Mouse (Mus musculus) CH12.LX (cell line): ENCODE data around the gene Taf4. TPM values are rescaled to one million over a fixed set of nuclear protein-coding genes. Genes with fewer than 3 reads are reported as not detected.

Experiments used
- DNase-seq: peaks from one replicate; pipeline ENCODE4 v3.0.0-alpha.2; 2013; ENCODE audit errors: extremely low read depth
- H3K27ac ChIP-seq: 2 replicates; pipeline ENCODE4 v1.5.1; 2012; ENCODE audit warnings: low read depth, mild to moderate bottlenecking, control low read depth, moderate library complexity; ENCODE audit not compliant: insufficient read depth
- H3K27me3 ChIP-seq: replicated peaks from 2 replicates; pipeline ENCODE3; 2012; ENCODE audit warnings: inconsistent platforms
- H3K36me3 ChIP-seq, 2 experiments: replicated peaks in 1 of 2; 2 replicates each; pipeline versions ENCODE3 to v1.6.1; 2012; ENCODE audit warnings: inconsistent platforms in 1 of 2, low read length in 1 of 2, mild to moderate bottlenecking in 1 of 2, mixed read lengths in 1 of 2, moderate library complexity in 1 of 2; ENCODE audit not compliant: control insufficient read depth in 1 of 2, insufficient read depth in 1 of 2
- H3K4me1 ChIP-seq, 2 experiments: 2 replicates each; pipeline ENCODE4 v1.6.1; 2012; ENCODE audit warnings: inconsistent platforms in 1 of 2, moderate library complexity in 1 of 2; ENCODE audit not compliant: insufficient read depth in 2 of 2, control insufficient read depth in 1 of 2
- H3K4me2 ChIP-seq: 2 replicates; pipeline ENCODE4 v1.6.1; 2012; ENCODE audit warnings: low read depth, mild to moderate bottlenecking, control low read depth; ENCODE audit not compliant: poor library complexity, insufficient read depth, severe bottlenecking
- H3K4me3 ChIP-seq, 3 experiments: fragments of 150-350 bp in 1 of 3; sonication (generic) in 1 of 3; replicated peaks in 1 of 3; 2 replicates each; pipeline versions ENCODE3 to v1.5.1; 2011 to 2012; ENCODE audit warnings: low read depth in 2 of 3, low read length in 2 of 3, mild to moderate bottlenecking in 2 of 3, moderate library complexity in 2 of 3, control low read depth in 1 of 3, improper control_type of control experiment in 1 of 3, inconsistent platforms in 1 of 3, mixed read lengths in 1 of 3; ENCODE audit not compliant: poor library complexity in 1 of 3
- H3K79me2 ChIP-seq: replicated peaks from 2 replicates; pipeline ENCODE4 v1.6.1; 2012; ENCODE audit warnings: mild to moderate bottlenecking, moderate library complexity; ENCODE audit not compliant: control insufficient read depth, poor library complexity, insufficient read depth, severe bottlenecking; ENCODE audit errors: extremely low read depth
- H3K9ac ChIP-seq: 2 replicates; pipeline ENCODE4 v1.6.1; 2012; ENCODE audit warnings: low read depth, mild to moderate bottlenecking, control low read depth, moderate library complexity; ENCODE audit not compliant: insufficient read depth
- H3K9me3 ChIP-seq: replicated peaks from 2 replicates; pipeline ENCODE3; 2012; ENCODE audit warnings: low read length, inconsistent platforms, mixed read lengths
- CTCF ChIP-seq, 2 experiments: IDR thresholded peaks in 1 of 2; conservative IDR thresholded peaks in 1 of 2; 2 replicates each; pipeline ENCODE4 v1.5.1; 2011 to 2012; ENCODE audit warnings: low read depth in 2 of 2, low read length in 2 of 2, improper control_type of control experiment in 1 of 2, inconsistent platforms in 1 of 2, mild to moderate bottlenecking in 1 of 2, moderate library complexity in 1 of 2
- E2F4 ChIP-seq: IDR thresholded peaks from 2 replicates; pipeline ENCODE4 v1.6.1; 2011; ENCODE audit warnings: low read depth, low read length, improper control_type of control experiment; ENCODE audit not compliant: insufficient replicate concordance
- ELF1 ChIP-seq: IDR thresholded peaks from 2 replicates; pipeline ENCODE4 v1.6.1; 2014; ENCODE audit warnings: low read depth, mild to moderate bottlenecking, inconsistent platforms, low read length, improper control_type of control experiment
- EP300 ChIP-seq: IDR thresholded peaks from 2 replicates; pipeline ENCODE4 v1.6.1; 2011; ENCODE audit warnings: low read length, improper control_type of control experiment
- GABPA ChIP-seq: IDR thresholded peaks from 2 replicates; pipeline ENCODE4 v1.6.1; 2012; ENCODE audit warnings: low read depth, low read length, improper control_type of control experiment, inconsistent platforms; ENCODE audit not compliant: insufficient replicate concordance
- HCFC1 ChIP-seq: IDR thresholded peaks from 2 replicates; pipeline ENCODE4 v1.6.1; 2012; ENCODE audit warnings: low read depth, mild to moderate bottlenecking, inconsistent platforms, low read length, improper control_type of control experiment
- JUN ChIP-seq: IDR thresholded peaks from 2 replicates; pipeline ENCODE4 v1.6.1; 2011; ENCODE audit warnings: low read depth, mild to moderate bottlenecking, low read length, improper control_type of control experiment, moderate library complexity; ENCODE audit not compliant: insufficient read depth
- MXI1 ChIP-seq: IDR thresholded peaks from 2 replicates; pipeline ENCODE4 v1.6.1; 2011; ENCODE audit warnings: mild to moderate bottlenecking, low read depth, low read length, improper control_type of control experiment
- MYC ChIP-seq: IDR thresholded peaks from 2 replicates; pipeline ENCODE4 v1.6.1; 2011; ENCODE audit warnings: low read depth, mild to moderate bottlenecking, improper control_type of control experiment, low read length
- NELFE ChIP-seq: IDR thresholded peaks from 2 replicates; pipeline ENCODE4 v1.6.1; 2011; ENCODE audit warnings: low read depth, low read length, improper control_type of control experiment
- NRF1 ChIP-seq: IDR thresholded peaks from 2 replicates; pipeline ENCODE4 v1.6.1; 2014; ENCODE audit warnings: low read depth, mild to moderate bottlenecking, inconsistent platforms, low read length, improper control_type of control experiment, moderate library complexity
- SIN3A ChIP-seq: IDR thresholded peaks from 2 replicates; pipeline ENCODE4 v1.6.1; 2012; ENCODE audit warnings: low read length, improper control_type of control experiment, inconsistent platforms
- SMC3 ChIP-seq: IDR thresholded peaks from 2 replicates; pipeline ENCODE4 v1.6.1; 2011; ENCODE audit warnings: low read depth, low read length, improper control_type of control experiment
- TBP ChIP-seq: conservative IDR thresholded peaks from 2 replicates; pipeline ENCODE4 v1.6.1; 2011; ENCODE audit warnings: low read depth, low read length, improper control_type of control experiment
- TCF12 ChIP-seq: IDR thresholded peaks from 2 replicates; pipeline ENCODE4 v1.6.1; 2014; ENCODE audit warnings: low read depth, mild to moderate bottlenecking, inconsistent platforms, low read length, improper control_type of control experiment
- ZMIZ1 ChIP-seq: IDR thresholded peaks from 2 replicates; pipeline ENCODE4 v1.6.1; 2012; ENCODE audit warnings: low read depth, mild to moderate bottlenecking, inconsistent platforms, low read length, improper control_type of control experiment
- dilution Hi-C: fragments of 300-500 bp; cut with MboI; formaldehyde crosslinking; loops from 2 replicates; pipeline ENCODE4 v1.14.3; 2020; ENCODE audit warnings: low sequenced_read_pairs; ENCODE audit not compliant: extremely low pct_unique_long_range_greater_than_20kb, extremely low pct_ligation_motif_present
- in situ Hi-C: fragments of 300-500 bp; cut with MboI; formaldehyde crosslinking; loops from 3 replicates; pipeline ENCODE4 v1.14.3; 2019; ENCODE audit warnings: low sequenced_read_pairs, low pct_ligation_motif_present, low pct_unique_long_range_greater_than_20kb, mixed read lengths
- polyA plus RNA-seq: library from polyadenylated mRNA; unstranded; fragments of >175 nt; gene quantifications from 2 replicates; pipeline ENCODE4 v1.2.1, GENCODE M21; 2012; ENCODE audit warnings: low read depth; ENCODE audit not compliant: insufficient read length
- total RNA-seq, 2 experiments: library from RNA; depleted of rRNA; stranded (reverse); fragments of 300-350 nt in 1 of 2; fragments of >200 nt in 1 of 2; gene quantifications; 2 replicates each; pipeline ENCODE4 v1.2.3; 2012 to 2014

Gene Taf4
- total and polyA plus RNA-seq, 3 experiments: 3.0 to 14.5 (median 5.5) TPM

- H3K36me3 ChIP-seq: peaks cover 0 to 9% of the 10 kb centered on the region in 2 experiments
- DNase-seq: no peak
- TF ChIP-seq SMC3 (no peak), EP300 (no peak), TBP (no peak), E2F4 (no peak), SIN3A (no peak), MYC (no peak), ZMIZ1 (no peak), NELFE (no peak), GABPA (no peak), NRF1 (no peak), ELF1 (no peak), JUN (no peak), MXI1 (no peak), TCF12 (no peak), HCFC1 (no peak), CTCF (conservative IDR thresholded peaks at IDR 0.05 in 1 of 2, IDR thresholded peaks at IDR 0.05 in 1 of 2; ENCODE audit: low read depth in 2 of 2, low read length in 2 of 2) (no peak)
- TF ChIP-seq, all 38 proteins: peak for 0
- Histone ChIP-seq H3K79me2 (peaks cover 16% of the 10 kb centered on the region), H3K9ac (no peak overlapping the region), H3K27ac (no peak overlapping the region), H3K4me1 (peaks cover 0 to 27% of the 10 kb centered on the region in 2 experiments; a peak in 2 of 4 replicates), H3K4me2 (no peak overlapping the region), H3K27me3 (no peaks in the 10 kb centered on the region), H3K9me3 (no peaks in the 10 kb centered on the region), H3K4me3 (no peak overlapping the region)
- in situ Hi-C loops (no loop called here), dilution Hi-C loops (no loop called here)
These were observed 31.4 kb downstream of the Taf4 start for GRCm38 (mm10) chr2:179945051-179945450.

- in situ Hi-C loops: no loop called here
- H3K9ac ChIP-seq: no peak overlapping the region
- H3K4me1 ChIP-seq: peaks cover 0 to 31% of the 10 kb centered on the region in 2 experiments; a peak in 2 of 4 replicates
- no peak overlapping the region for H3K4me2 ChIP-seq
- no peak for DNase-seq
- H3K79me2 ChIP-seq: peaks cover 11% of the 10 kb centered on the region; the same call in 1 of the 2 replicates
- no peaks in the 10 kb centered on the region for H3K27me3 ChIP-seq
- H3K9me3 ChIP-seq: no peaks in the 10 kb centered on the region
- dilution Hi-C loops: no loop called here
- H3K27ac ChIP-seq: no peak overlapping the region
- TF ChIP-seq SMC3: no peak
- TF ChIP-seq NELFE: no peak
- peaks cover 0 to 32% of the 10 kb centered on the region in 2 experiments for H3K36me3 ChIP-seq
- no peak overlapping the region for H3K4me3 ChIP-seq
These were observed 34.8 kb downstream of the Taf4 start for GRCm38 (mm10) chr2:179941696-179942095.
